Mouse (Mus musculus): ENCODE measurements around the gene Trim68.

DNA sequence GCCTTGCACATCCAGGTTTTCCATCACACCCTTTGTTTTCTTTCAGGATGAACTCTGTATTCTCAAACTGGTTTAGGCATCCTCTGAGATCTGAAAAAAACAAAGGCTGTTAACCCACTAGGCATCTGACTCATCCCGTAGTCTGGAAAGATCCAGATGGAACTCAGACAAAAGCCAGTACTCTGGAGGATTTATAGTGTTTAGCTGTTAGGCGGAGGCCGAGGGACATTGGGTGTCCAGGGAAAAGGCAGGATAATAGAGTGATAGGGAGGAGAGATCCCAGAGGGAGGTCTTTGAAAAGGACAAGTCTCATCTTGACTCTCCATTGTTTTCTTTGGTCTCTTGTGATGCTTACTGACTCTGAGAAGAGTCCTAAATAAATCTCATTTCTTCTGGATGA lies 22.5 kb downstream of the Trim68 start, which contains the start of gene Olfr556:
- TF ChIP-seq CTCF (IDR thresholded peaks at IDR 0.05; ENCODE audit: low read depth, low read length), result no peak
- TF ChIP-seq GATA1 (IDR thresholded peaks at IDR 0.05; ENCODE audit: borderline replicate concordance, low read length), result no peak
